Mouse (Mus musculus) gastrocnemius, postnatal 25 days (tissue): ENCODE data around the gene Heatr5a. TPM values are rescaled to one million over a fixed set of nuclear protein-coding genes. Genes with fewer than 3 reads are reported as not detected.
A peak's percentile ranks its signal among the peaks of the same experiment; 100 is the strongest.

ENCODE experiments used
- DNase-seq: peaks from one replicate; pipeline ENCODE4 v3.0.0; 2022
- total RNA-seq, 2 experiments: library from RNA; stranded (reverse); gene quantifications; 1 replicate in 1 of 2; 2 replicates in 1 of 2; pipeline ENCODE4 v1.2.3; 2021

Heatr5a gene
- total RNA-seq, 2 experiments from 2014 or later = 14.8 to 19.5 TPM

- peak; percentile 33 for DNase-seq
Measured at GRCm38 (mm10) chr12:51847953-51848680, 123.0 kb downstream of the Heatr5a start.

- no peak for DNase-seq
Measured at GRCm38 (mm10) chr12:51845261-51845660, 125.9 kb downstream of the Heatr5a start.

GRCm38 (mm10) chr12:51844771-51845256, 126.3 kb downstream of the Heatr5a start:
- peak; percentile 93 for DNase-seq

GRCm38 (mm10) chr12:51843576-51844520, 127.3 kb downstream of the Heatr5a start:
- no peak for DNase-seq

GRCm38 (mm10) chr12:51842081-51842864, 128.8 kb downstream of the Heatr5a start:
- DNase-seq = no peak

- DNase-seq = no peak
Measured at GRCm38 (mm10) chr12:51839856-51840255, 131.3 kb downstream of the Heatr5a start.

GRCm38 (mm10) chr12:51835219-51835618, 135.9 kb downstream of the Heatr5a start:
- no peak for DNase-seq

- DNase-seq = no peak
Measured at GRCm38 (mm10) chr12:51831931-51832330, 139.2 kb downstream of the Heatr5a start.

- DNase-seq = no peak
Measured at GRCm38 (mm10) chr12:51831296-51831695, 139.8 kb downstream of the Heatr5a start.

- no peak for DNase-seq
Measured at GRCm38 (mm10) chr12:51830671-51831070, 140.4 kb downstream of the Heatr5a start.

- DNase-seq = peak; percentile 24
Measured at GRCm38 (mm10) chr12:51830077-51830402, 141.1 kb downstream of the Heatr5a start.

- DNase-seq = peak; percentile 89
Measured at GRCm38 (mm10) chr12:51829290-51830076, 141.6 kb downstream of the Heatr5a start, which contains the start of gene Hectd1. Gene Hectd1, minus strand, starts transcription at chr12:51829536.

- DNase-seq = peak; percentile 56
Measured at GRCm38 (mm10) chr12:51828716-51829289, 142.3 kb downstream of the Heatr5a start.

GRCm38 (mm10) chr12:51827958-51828650, 143.0 kb downstream of the Heatr5a start:
- no peak for DNase-seq

Other genes with a start within 250 kb of the Heatr5a start
- gene Hectd1, start 141.8 kb downstream of the Heatr5a start, total RNA-seq = 10 to 100 TPM; 80.5 to 82.2 TPM
- gene Dtd2, start 35.2 kb upstream of the Heatr5a start, total RNA-seq = 1 to 10 TPM; 3.9 to 4.0 TPM
- gene Gpr33, start 56.7 kb upstream of the Heatr5a start, total RNA-seq = not detected
- 1 to 10 TPM; 4.2 to 5.0 TPM for gene Nubpl, start 126.4 kb upstream of the Heatr5a start, total RNA-seq